Mouse (Mus musculus) heart, adult 2 months (tissue): ENCODE measurements around the gene Igdcc3. TPM values are rescaled to one million over a fixed set of nuclear protein-coding genes. Genes with fewer than 3 reads are reported as not detected.

Experiments used
- DNase-seq, 2 experiments: peaks; one replicate each; pipeline ENCODE4 v3.0.0; 2021
- H3K27ac ChIP-seq: fragments of 200-600 bp; 2 replicates; pipeline ENCODE4 v1.8.1; 2022
- H3K27me3 ChIP-seq: fragments of 200-500 bp; 2 replicates; pipeline ENCODE4 v1.6.1; 2012; ENCODE audit warnings: mild to moderate bottlenecking, low read length, inconsistent platforms, mixed read lengths; ENCODE audit not compliant: control insufficient read depth, insufficient read depth
- H3K36me3 ChIP-seq: fragments of 200-500 bp; 2 replicates; pipeline ENCODE4 v1.6.1; 2012; ENCODE audit warnings: low read length, inconsistent platforms; ENCODE audit not compliant: control insufficient read depth, insufficient read depth
- H3K4me1 ChIP-seq: fragments of 200-500 bp; 2 replicates; pipeline ENCODE4 v1.6.1; 2011; ENCODE audit warnings: low read length; ENCODE audit not compliant: control insufficient read depth, insufficient read depth
- H3K4me3 ChIP-seq: fragments of 200-600 bp; 2 replicates; pipeline ENCODE4 v1.8.1; 2022
- H3K79me2 ChIP-seq: fragments of 200-500 bp; replicated peaks from 2 replicates; pipeline ENCODE4 v1.6.1; 2012; ENCODE audit warnings: mild to moderate bottlenecking, inconsistent platforms, low read length, moderate library complexity, mixed read lengths; ENCODE audit not compliant: control insufficient read depth, insufficient read depth
- H3K9ac ChIP-seq: fragments of 200-500 bp; 2 replicates; pipeline ENCODE4 v1.6.1; 2012; ENCODE audit warnings: low read depth, mild to moderate bottlenecking, control low read depth, inconsistent platforms, low read length, mixed read lengths
- CTCF ChIP-seq: fragments of 200-600 bp; IDR thresholded peaks from 2 replicates; pipeline ENCODE4 v1.8.1; 2022; ENCODE audit warnings: antibody characterized with exemption, mild to moderate bottlenecking, moderate library complexity
- EP300 ChIP-seq: fragments of 200-500 bp; IDR thresholded peaks from 2 replicates; pipeline ENCODE4 v1.6.1; 2011; ENCODE audit warnings: low read depth, low read length, control low read depth; ENCODE audit not compliant: insufficient read depth
- POLR2A ChIP-seq: fragments of 200-500 bp; IDR thresholded peaks from 2 replicates; pipeline ENCODE4 v1.6.1; 2011; ENCODE audit warnings: mild to moderate bottlenecking, low read depth, low read length, control low read depth; ENCODE audit not compliant: insufficient read depth
- WGBS: fragments of 180-500 bp; shearing (Covaris S2); methylation state at CpG from one replicate; pipeline ENCODE4 v1.1.7; 2018; 5-methylcytosine and 5-hydroxymethylcytosine counted together
- intact Hi-C: fragments of 180-260 bp; cut with DNase I; formaldehyde crosslinking; loops from one replicate; pipeline ENCODE4 v1.15.1; 2025
- polyA plus RNA-seq: library from polyadenylated mRNA; depleted of rRNA; stranded (reverse); fragments of >200 nt; gene quantifications from 2 replicates; pipeline ENCODE4 v1.2.3, GENCODE M21; 2012
- total RNA-seq, 2 experiments: library from RNA; stranded (reverse); gene quantifications; 2 replicates each; pipeline ENCODE4 v1.2.3; 2021

The Igdcc3 gene
- total and polyA plus RNA-seq, 3 experiments: 0.07 to 0.16 (median 0.10) TPM

- no peaks in the 10 kb centered on the region; the same call in 1 of the 2 replicates for H3K27me3 ChIP-seq
- DNase-seq: no peak
- no peaks in the 10 kb centered on the region for H3K79me2 ChIP-seq
- WGBS: 7% methylated on average over 8 of the region's 8 CpGs
- no peak overlapping the region for H3K9ac ChIP-seq
- TF ChIP-seq CTCF (no peak), EP300 (no peak), POLR2A (no peak)
- H3K27ac ChIP-seq: no peak overlapping the region
- intact Hi-C loops: no loop called here
- H3K36me3 ChIP-seq: no peaks in the 10 kb centered on the region
- H3K4me3 ChIP-seq: no peak overlapping the region
- no peaks in the 10 kb centered on the region for H3K4me1 ChIP-seq
Measured at GRCm38 (mm10) chr9:65156604-65157003, 15.6 kb downstream of the Igdcc3 start.

DNA sequence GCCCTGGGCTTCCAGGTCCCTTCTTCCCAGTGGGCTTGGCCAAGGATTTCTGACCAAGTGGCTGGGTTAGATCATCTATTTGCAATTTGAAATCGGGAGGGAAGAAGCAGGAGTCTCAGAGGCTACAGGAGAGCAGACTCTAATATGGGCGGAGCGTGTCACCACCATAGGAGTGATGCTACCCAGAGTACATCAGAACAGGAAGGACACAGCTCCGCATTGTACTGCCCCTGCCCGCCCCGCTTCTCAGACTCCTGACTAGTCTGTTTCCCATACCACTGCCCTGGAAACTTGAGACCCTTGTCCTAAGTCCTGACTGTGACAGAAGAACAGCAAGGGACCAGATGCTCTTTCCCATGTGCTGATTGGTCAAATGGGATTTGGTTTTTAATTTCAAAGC, 16.6 kb downstream of the Igdcc3 start:
- DNase-seq: no peak
- Histone ChIP-seq H3K4me3 (no peak overlapping the region), H3K9ac (no peak overlapping the region), H3K27me3 (peaks cover 4% of the 10 kb centered on the region; the same call in 1 of the 2 replicates), H3K4me1 (no peaks in the 10 kb centered on the region), H3K36me3 (no peaks in the 10 kb centered on the region), H3K79me2 (no peaks in the 10 kb centered on the region), H3K27ac (no peak overlapping the region)
- WGBS: 39% methylated on average over 6 of the region's 6 CpGs
- intact Hi-C loops: no loop called here
- TF ChIP-seq EP300: no peak
- no peak for TF ChIP-seq POLR2A
- TF ChIP-seq CTCF: no peak

DNA sequence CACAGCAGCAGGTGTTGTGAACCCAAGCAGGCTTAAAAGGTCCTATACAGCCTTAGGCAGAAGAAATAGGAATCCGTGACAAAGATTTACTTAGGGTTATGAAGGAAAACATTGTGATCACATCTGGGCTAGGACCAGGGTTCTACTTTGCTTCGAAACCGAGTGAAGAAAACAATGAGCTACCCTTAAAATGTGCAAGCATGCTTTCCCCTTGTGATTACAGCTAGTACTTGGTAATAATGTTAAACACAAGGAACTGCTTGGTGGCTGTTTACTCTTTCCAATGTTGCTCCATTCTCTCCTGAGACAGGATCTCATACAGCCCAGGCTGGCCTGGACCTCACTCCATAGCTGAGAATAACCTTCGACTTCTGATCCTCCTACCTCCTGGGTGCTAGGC, 20.2 kb downstream of the Igdcc3 start:
- DNase-seq: no peak
- Histone ChIP-seq H3K9ac (no peak overlapping the region), H3K27me3 (peaks cover 9% of the 10 kb centered on the region; the same call in 1 of the 2 replicates), H3K4me1 (no peaks in the 10 kb centered on the region), H3K4me3 (no peak overlapping the region), H3K36me3 (no peaks in the 10 kb centered on the region), H3K79me2 (no peaks in the 10 kb centered on the region), H3K27ac (no peak overlapping the region)
- 73% methylated on average over 4 of the region's 4 CpGs for WGBS
- intact Hi-C loops: no loop called here
- TF ChIP-seq POLR2A (no peak), CTCF (no peak), EP300 (no peak)

GRCm38 (mm10) chr9:65161881-65162280, 20.9 kb downstream of the Igdcc3 start:
- intact Hi-C loops: no loop called here
- H3K79me2 ChIP-seq: no peaks in the 10 kb centered on the region
- H3K4me1 ChIP-seq: no peaks in the 10 kb centered on the region
- no peak overlapping the region for H3K27ac ChIP-seq
- DNase-seq: no peak
- no peak overlapping the region for H3K4me3 ChIP-seq
- H3K9ac ChIP-seq: no peak overlapping the region
- WGBS: 44% methylated on average over 8 of the region's 8 CpGs
- H3K27me3 ChIP-seq: peaks cover 9% of the 10 kb centered on the region; the same call in 1 of the 2 replicates
- no peaks in the 10 kb centered on the region for H3K36me3 ChIP-seq
- TF ChIP-seq EP300: no peak
- TF ChIP-seq CTCF: no peak
- no peak for TF ChIP-seq POLR2A

- Histone ChIP-seq H3K27ac (no peak overlapping the region), H3K4me1 (no peaks in the 10 kb centered on the region), H3K27me3 (peaks cover 9% of the 10 kb centered on the region; the same call in 1 of the 2 replicates), H3K9ac (no peak overlapping the region), H3K79me2 (no peaks in the 10 kb centered on the region), H3K4me3 (peak overlapping the region; percentile 39), H3K36me3 (no peaks in the 10 kb centered on the region)
- intact Hi-C loops: no loop called here
- WGBS: 4% methylated on average over 66 of the region's 69 CpGs
- no peak for DNase-seq
- TF ChIP-seq EP300 (no peak), POLR2A (no peak), CTCF (no peak)
Measured at GRCm38 (mm10) chr9:65162711-65163639, 22.0 kb downstream of the Igdcc3 start.

- no peaks in the 10 kb centered on the region for H3K36me3 ChIP-seq
- intact Hi-C loops: loop anchor here (2.0 kb wide), 1 partner anchor 32 kb away; no protein-coding TSS in a partner anchor
- TF ChIP-seq EP300 (no peak), CTCF (peak; percentile 63)
- H3K27me3 ChIP-seq: peaks cover 9% of the 10 kb centered on the region; the same call in 1 of the 2 replicates
- H3K79me2 ChIP-seq: no peaks in the 10 kb centered on the region
- H3K9ac ChIP-seq: no peak overlapping the region
- WGBS: 17% methylated on average over 1 of the region's 1 CpGs
- no peaks in the 10 kb centered on the region for H3K4me1 ChIP-seq
- H3K4me3 ChIP-seq: no peak overlapping the region
- H3K27ac ChIP-seq: no peak overlapping the region
- no peak for DNase-seq
Measured at GRCm38 (mm10) chr9:65164870-65165269, 23.9 kb downstream of the Igdcc3 start.
